Mouse (Mus musculus) naive thymus-derived CD4-positive, alpha-beta T cell, adult 2 months (primary cell): ENCODE measurements around the gene Slc25a17.

Source experiments
- DNase-seq: peaks from one replicate; pipeline ENCODE4 v3.0.0-alpha.2; 2011; ENCODE audit warnings: low read depth

Slc25a17 gene

GRCm38 (mm10) chr15:81360345-81361021 lies at the start of gene Slc25a17:
Gene Slc25a17 (minus strand): TSS chr15:81360812.
- DNase-seq: peak; percentile 94

DNA sequence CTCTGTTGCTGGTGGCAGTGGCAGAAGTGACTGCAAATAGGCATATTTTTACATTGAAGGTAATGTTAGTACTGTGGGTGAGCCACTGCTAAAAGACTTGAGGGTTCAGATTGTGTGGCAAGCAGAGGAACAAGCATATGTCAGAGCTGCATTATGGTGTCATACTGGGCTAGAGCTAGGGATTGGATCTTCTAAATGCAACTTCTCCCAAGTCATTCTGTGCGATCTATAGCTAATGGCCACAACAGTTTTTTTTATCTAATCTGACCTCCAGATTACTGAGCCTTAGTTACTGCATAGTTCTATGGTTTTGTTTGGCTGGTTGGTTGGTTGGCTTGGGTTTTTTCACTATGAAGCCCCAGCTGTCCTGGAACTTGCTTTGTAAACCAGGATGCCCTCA lies 47.6 kb upstream of the Slc25a17 start, which contains the start of gene Dnajb7:
Gene Dnajb7, minus strand, starts transcription at position 101 of the 400 bp plus-strand sequence.
- DNase-seq: no peak

DNA sequence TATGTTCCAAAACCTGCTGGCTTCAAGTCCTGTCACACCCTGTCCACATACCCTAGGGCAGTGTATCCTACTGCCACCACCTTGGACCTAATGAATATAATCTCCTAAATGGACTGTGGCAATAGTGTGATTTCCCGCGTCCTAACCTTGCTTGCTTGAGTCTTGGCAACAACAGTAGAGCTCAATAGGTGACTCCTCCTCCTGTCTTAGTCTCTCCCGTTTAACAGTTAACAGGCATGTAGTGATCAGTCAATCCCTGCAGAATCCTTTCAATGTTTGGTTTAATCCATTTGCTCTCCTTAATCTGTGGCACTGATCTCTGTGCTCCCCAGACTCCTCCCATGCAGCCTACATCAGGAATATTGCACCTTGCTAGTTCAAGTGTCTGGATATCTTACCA lies 44.4 kb upstream of the Slc25a17 start:
- DNase-seq: no peak

DNA sequence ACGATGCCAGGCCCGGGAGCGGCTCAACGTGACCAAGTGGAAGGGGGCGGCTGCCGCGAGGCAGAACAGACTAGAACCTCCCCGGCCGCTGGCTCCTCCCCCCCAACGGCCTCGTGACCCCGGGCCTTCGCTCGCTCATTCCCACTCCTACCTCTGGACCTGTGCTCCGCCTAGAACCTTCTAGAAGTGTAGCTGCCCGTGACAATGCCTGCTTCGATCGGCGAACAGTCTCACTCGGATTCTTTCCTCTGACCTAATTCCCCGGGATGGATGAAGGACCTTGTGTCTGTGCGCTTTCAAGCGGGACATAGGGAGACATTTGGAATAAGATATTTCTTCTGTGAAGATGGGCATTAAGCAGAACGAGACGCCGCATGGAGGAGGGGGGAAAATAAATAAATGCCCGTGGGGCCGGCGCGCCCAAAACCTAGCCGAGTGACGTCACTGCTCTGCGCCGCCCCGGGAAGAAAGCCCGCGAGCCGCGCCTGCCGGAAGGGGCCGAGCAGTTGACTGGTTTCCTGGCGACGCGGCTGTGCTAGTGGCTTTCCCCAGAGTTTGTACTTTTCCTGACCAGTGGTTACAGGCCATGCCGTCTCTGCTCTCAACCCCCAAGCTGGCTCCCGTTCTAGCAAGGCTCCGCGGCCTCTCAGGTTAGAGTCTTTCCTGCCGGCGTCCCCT lies 39.2 kb upstream of the Slc25a17 start, which contains the start of the genes St13 and Xpnpep3:
Gene St13, minus strand, starts transcription at position 440 of the 678 bp plus-strand sequence.
Gene Xpnpep3, plus strand, starts transcription at position 501 of the 678 bp plus-strand sequence.
- peak; percentile 98 for DNase-seq

DNA sequence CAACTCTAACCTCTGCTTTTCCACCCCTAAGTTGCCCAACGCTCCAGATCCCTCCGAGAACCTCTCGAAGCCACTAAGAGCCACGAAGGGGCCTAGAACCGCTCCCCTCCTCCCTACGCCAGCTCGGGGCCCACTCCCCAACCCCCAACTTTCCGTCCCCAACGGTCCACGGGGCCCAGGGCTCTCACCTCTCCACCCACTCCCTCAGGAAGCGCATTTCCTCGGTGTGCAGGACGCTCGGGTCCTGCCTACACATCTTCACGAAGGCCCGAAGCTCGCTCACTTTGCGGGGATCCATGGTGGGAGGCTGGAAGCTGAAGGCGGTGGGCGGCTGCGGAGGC lies 38.7 kb upstream of the Slc25a17 start:
- DNase-seq: no peak

DNA sequence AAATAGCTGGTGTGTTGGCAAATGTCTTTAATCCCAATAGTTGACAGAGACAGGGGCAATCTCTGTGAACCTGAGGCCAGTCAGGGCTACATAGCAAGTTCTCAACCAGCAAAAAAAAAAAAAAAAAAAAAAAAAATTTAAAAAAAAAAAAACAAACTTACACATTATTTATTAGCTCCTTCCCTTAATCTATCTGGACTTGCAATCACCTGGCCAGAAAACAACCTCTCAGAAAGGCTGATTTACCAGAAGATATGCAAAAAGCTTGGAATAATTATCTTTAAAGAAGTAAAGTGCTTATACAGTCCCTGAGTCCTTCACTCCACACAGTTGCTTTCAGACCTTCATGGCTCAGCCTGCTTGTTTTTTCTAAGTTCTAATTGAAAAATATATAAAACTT lies 37.6 kb upstream of the Slc25a17 start:
- no peak for DNase-seq

- no peak for DNase-seq
These were observed 33.8 kb upstream of the Slc25a17 start for GRCm38 (mm10) chr15:81394211-81394915.

DNA sequence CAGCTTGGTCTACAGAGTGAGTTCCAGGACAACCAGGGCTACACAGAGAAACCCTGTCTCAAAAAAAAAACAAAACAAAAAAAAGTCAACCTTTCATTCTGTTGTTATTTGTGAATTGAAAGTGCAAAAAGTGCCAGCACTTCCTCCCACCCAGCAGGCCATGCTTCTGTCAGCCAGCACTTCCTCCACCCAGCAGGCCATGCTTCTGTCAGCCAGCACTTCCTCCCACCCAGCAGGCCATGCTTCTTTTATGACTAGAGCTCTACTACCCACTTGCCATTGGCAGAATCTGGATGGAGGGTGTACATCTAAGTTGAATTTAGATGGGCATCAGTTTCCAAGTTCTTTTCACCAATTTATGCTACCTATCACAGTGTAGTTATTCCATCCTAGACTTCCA lies 32.4 kb upstream of the Slc25a17 start:
- DNase-seq: peak; percentile 21

DNA sequence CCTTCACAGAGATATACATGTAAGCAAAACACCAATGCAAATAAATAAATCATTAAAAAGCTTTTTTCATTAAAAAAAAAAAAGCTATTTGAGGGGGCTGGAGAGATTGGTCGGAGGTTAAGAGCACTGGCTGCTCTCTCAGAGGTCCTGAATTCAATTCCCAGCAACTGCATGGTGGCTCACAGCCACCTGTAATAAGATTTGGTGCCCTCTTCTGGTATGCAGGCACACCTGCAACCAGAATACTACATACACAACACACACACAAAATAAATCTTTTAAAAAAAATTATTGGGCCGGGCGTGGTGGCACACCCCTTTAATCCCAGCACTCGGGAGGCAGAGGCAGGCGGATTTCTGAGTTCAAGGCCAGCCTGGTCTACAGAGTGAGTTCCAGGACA lies 25.7 kb upstream of the Slc25a17 start:
- DNase-seq: no peak

- no peak for DNase-seq
These were observed 18.2 kb upstream of the Slc25a17 start for GRCm38 (mm10) chr15:81378845-81379244.

DNA sequence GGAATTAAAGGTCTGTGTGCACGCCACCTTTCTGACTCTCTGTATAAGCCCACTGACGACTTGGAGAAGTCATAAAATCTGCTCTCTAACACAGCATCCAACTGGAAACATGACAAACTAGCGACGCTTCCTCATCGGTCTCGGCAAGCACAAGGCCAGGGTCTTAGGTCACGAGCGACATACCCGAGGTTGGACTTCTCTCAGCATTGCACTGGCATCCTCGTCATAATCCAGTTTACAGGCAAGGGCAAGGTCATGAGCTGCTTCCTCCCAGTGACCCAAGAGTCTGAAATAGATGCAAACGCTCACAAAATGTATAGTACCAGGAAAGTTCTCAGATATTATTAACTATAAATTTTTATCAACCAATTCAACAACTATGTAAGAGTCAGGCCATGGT lies 14.0 kb upstream of the Slc25a17 start:
- no peak for DNase-seq

DNA sequence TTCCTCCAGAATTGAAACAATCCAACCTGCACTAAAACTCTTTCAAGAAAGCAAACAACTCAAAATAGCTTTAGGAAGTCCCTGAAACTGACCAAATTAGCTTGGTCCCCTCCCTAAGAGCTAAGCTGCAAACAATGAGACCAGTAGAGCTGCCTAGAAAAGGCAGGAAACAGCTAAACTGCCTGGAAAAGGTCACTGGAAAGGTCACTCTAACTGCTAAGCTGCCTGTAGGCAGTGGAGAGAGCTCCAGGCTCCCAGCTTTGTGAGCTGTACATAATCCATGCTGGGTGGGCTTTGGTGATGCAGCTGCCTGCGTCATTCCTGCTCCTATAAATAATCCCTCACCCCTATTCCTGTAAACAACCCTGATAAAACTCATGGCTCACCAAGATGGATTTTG lies 9.7 kb upstream of the Slc25a17 start:
- no peak for DNase-seq

DNA sequence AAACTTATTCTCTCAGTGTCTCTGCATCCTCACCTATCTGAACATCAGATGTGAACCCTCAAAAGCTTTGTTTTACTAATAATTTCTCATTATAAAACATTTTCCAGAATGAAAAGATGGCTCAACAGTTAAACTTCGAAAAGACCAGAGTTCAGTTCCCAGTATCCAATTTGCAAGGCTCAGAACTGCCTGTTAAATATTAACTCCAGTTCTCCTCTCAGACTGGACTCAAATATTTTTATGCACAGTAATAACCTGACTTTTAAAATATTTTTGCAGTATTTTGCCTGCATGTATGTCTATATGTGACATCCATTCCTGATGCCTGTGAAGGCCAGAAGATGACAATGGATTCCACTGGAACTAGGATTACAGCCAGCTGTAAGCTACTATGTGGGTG lies 8.0 kb upstream of the Slc25a17 start:
- DNase-seq: no peak

- DNase-seq: no peak
These were observed 5.6 kb upstream of the Slc25a17 start for GRCm38 (mm10) chr15:81366241-81366640.

DNA sequence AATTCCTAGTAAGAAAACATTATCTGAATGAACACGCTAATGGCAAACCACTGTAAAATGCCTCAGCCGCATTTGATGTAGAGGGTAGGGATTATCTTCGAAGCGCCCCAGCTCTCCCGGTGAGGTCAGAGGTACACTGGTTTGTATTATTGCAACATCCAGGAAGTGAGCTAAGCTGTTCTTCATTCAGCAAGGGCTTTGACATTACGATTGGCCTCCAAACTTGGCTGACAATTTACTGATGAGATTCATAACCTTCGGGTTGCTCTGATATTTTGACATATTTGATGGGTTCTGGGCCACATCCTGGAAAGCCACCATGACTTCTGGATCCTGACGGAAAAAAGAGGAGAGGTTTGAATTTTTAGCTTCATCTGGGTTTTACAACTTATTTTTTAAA lies 4.6 kb upstream of the Slc25a17 start:
- no peak for DNase-seq

DNA sequence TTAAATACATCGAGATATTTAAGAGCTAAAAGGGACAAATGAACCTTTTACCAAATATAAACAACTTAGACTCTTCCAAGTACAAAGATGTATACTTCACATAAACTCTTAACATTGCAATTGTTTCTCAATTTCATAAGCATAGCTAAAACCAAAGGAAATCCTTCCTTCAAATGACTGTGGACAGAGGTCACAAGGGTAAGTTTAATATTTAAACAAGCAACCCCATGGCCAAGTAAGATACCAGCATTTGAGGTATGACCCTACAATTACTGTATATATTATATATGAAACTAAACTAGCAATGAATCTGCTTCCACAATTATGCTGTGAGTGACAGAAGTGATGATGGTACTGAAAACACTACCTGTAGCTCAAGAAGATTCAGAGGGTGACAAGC lies 3.7 kb upstream of the Slc25a17 start:
- DNase-seq: no peak

GRCm38 (mm10) chr15:81362501-81362900 lies 1.9 kb upstream of the Slc25a17 start:
- DNase-seq: no peak

DNA sequence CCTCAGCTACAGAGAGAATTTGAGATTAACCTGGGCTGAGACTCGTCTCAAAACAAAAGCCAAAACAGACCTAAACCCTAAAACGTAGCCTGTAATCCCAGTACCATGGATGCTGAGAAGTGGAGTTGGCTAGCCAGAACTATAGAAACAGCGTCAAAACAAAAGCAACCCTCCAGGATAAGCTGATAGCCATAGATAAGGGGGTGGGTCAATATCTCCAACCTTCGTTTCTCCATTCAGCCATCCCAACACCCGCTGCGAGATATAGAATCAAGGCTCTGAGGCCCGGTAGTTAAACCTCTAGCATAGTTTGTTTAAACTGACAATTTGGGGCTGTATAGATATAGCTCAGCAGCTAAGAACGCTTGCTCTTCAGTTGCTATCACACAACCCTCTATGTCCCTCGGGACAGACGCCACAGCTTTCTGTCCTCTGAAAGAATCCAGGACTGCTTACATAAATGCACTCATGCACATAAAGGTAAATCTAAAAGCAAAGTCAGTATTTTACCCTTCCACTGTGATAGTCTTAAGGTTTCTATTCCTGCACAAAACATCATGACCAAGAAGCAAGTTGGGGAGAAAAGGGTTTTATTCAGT lies 904 bp upstream of the Slc25a17 start:
- peak; percentile 14 for DNase-seq

DNA sequence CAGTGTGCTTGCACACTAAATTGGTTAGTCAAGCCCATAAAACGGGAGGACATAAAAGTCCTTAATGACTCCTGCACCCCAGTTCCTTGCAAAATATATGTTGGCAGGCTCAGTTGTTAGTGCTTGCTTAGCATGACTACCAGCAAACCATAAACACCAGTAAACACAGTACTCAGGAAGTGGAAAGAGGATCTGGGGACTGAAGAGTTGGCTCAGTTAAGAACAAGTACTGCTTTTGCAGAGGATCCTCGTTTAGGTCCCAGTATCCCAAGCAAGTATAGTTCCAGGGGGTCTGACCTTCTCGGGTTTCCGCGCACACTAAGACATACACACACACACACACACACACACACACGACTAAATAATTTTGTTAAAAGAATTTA lies 401 bp upstream of the Slc25a17 start:
- DNase-seq: no peak

- DNase-seq: no peak
These were observed 1.2 kb downstream of the Slc25a17 start for GRCm38 (mm10) chr15:81359421-81359820.

GRCm38 (mm10) chr15:81358943-81359342 lies 1.7 kb downstream of the Slc25a17 start:
- no peak for DNase-seq

- DNase-seq: no peak
These were observed 3.7 kb downstream of the Slc25a17 start for GRCm38 (mm10) chr15:81356946-81357345.
